Mouse (Mus musculus) stomach, postnatal 0 days (tissue): ENCODE data around the gene Ppip5k1.

Experiments used
- CTCF ChIP-seq: IDR thresholded peaks from 2 replicates; pipeline ENCODE4 v1.5.1; 2016; ENCODE audit warnings: antibody characterized with exemption, low read depth, mild to moderate bottlenecking, moderate library complexity
- EP300 ChIP-seq: optimal IDR thresholded peaks from 2 replicates; pipeline ENCODE3; 2016; ENCODE audit warnings: antibody characterized with exemption

DNA sequence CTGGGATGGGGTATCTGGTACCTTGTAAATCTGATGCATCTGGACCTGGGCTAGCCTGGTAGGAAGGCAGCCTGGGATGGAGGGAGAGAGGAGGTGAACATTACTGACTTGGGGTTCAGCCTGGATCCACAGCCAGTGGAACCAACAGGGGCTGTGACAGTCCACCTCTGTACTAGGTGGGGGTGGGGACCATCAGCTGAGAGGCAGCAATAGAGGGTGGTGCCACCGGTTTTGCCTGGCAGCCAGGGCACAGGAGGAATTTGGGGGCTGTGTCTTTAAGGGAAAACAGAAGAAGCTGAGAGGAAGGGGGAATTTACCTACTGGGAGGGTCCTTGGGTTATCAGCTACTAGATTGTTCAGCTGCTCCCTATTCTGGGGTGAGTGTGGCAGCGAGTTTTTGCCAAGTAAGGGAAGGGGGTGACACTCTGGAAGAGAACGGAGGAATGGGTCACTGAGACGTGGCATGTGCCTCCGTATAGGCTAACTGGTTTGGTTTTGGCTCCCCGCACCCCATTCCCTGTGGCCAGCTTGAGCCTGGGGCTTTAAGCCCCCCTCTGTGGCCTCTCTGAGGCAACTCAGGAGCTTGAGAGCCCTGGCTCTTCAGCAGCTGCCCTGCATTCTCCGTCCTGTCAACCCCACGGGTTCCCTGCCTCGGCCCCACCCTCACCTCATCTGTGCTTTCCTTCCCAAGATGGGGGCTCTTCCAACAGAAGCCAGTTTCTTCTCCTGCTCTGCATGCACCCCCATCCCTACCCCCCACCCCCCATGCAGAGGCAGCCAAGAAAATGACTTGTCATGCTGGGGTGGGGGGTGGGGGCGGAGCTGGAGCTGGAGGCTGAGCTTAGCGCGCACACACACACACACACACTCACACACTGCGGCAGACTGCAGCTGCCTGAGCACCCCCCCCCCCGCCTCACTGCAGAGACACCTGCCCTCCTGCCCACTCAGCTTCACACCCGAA, 59.3 kb downstream of the Ppip5k1 start:
- TF ChIP-seq EP300 = no peak
- TF ChIP-seq CTCF = no peak
